Mouse (Mus musculus) layer of hippocampus, postnatal 10 days (tissue): ENCODE measurements around the gene Fhdc1. TPM values are rescaled to one million over a fixed set of nuclear protein-coding genes. Genes with fewer than 3 reads are reported as not detected.

Source experiments
- DNase-seq, 2 experiments: peaks; one replicate each; pipeline ENCODE4 v3.0.0; 2021; ENCODE audit warnings: low spot score in 2 of 2
- total RNA-seq, 2 experiments: library from RNA; stranded (reverse); gene quantifications; 2 replicates each; pipeline ENCODE4 v1.2.3; 2021

Fhdc1 gene
- total RNA-seq, 2 experiments from 2014 or later, result 2.0 to 2.3 TPM

DNA sequence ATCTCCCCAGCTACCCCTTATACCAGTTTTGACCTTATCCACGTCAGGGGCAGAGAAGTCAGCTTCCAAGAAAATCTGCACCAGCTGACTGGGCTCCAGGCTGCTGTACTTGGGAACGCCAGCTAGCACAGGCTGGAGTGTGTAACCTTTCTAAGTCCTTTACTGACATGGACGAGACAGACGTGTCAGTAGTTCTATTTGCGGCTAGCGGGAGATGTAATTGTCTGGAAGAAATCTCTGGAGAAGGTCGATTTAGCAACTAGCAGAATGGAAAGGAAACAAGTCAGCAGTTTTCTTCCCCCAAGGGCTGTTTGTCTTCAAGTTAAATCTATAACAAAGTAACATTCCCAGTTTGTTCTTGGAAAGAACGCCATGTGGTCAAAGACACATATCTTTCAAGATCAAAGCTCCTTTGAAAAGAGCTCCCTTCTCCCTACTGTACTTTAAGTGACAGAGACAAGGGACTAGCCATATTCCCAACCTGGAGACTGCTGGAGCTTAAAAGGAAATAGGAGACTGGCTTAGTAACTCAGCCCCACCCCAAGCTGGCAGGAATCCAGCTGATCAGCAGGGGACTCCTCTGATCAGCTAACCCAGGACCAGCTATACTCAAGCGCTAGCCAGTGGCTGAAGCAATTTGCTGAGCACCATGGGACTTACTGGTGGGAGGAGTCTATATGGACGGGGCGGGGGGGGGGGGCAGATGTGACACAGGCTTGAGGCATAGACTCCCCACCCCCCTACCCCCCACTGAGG is 44.8 kb downstream of the Fhdc1 start:
- no peak for DNase-seq

DNA sequence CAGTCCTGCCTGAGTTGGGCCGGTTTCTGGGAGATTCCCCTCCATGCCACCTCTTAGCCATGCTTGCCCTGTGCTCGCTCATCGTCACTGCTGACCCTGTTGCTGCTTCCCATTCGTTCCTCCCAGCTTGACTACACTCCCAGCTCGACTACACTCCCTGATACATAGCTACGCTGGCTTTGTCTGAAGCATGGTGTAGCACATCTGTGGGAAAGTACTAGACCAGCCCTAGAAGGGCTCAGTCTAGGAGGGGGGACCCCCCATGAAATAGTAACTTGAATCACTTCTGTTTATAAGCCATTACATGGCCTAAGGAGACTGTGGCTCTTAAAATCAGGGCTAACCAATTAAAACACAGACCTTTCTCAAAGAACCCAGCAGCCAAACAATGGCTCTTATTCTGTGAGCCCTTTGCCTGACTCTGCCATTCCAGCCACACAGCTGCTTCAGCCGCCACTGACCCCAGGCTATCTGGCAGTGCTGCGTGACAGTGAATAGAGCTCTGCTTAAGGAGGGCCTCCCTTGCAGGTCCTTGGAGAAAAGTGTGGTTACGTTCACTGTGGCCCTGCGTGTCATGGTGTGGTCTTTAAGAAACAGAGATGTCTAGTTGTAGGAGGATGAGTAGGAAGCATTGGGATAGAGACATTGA is 47.3 kb downstream of the Fhdc1 start:
- DNase-seq, result no peak

DNA sequence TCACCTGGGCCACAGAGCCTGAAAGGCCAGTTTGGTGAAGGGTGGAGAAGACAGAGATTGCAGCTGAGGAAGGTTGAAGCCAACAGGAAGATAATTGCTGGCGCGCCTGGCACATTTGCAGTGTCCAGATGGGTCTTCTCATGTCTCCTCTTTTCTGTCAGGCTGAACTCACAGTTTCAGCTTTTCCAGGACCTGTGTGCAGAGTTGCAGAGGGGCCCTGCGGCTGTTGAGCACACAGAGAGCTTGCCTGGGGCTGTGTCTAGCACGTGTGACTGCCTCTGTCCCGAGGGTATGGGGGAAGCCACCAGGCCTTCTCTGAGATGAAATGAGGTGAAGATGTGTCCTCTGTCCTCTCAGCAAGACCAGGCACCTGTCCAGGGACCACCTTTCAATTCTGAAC is 49.0 kb downstream of the Fhdc1 start:
- no peak for DNase-seq

DNA sequence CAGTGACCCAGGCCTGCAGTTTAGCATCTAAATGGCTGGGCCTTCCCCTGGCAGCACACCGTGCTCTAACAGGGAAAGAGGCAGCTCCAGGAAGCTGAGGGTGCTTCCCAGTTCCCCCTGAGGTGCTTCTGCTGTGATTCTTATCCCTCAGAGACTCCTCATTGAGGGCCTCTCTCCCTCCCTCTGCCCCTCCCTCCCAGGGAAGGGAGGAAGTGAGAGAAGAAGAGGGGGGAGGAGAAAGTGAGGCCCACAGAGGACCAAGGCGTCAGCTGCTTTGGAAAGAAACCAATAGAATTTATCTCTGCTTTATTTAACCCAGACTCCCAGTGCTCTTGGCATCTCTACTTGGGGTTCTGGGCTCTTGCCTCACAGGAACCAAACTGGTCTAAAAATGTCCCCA is 50.1 kb downstream of the Fhdc1 start:
- DNase-seq, result no peak

DNA sequence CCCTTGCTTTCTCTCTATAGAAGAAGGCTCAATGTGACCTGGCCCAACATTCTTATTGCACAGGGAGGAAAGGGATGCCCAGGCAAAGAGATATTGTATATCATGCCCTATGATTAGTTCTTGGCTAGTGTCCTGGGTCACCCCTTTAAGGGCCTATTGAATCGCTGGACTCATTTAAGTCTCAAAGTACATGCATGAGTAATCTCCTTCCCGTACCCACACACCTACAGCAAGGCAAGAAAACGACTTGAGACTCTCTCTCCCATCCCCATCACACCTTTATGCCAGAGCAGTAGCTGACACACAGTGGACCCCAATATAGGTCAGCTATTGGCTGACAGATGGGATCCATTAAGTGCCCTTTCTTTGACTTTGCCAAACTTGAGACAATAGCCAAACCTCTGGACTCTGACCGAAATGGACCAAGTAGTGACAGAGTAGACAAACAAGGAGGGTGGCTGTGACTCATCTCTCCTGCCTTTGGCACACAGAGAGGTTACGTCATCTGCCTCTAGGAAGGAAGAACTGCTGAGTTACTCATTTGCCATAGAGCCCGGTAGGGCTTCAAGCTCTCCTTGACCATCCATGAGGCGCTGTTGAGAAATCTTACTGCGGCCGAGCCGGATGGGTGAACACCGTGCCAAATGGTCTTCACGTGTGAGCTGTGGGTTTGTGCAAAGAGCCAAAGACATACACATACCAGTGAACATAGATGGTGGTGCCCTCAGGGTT is 51.1 kb downstream of the Fhdc1 start:
- DNase-seq, result no peak

DNA sequence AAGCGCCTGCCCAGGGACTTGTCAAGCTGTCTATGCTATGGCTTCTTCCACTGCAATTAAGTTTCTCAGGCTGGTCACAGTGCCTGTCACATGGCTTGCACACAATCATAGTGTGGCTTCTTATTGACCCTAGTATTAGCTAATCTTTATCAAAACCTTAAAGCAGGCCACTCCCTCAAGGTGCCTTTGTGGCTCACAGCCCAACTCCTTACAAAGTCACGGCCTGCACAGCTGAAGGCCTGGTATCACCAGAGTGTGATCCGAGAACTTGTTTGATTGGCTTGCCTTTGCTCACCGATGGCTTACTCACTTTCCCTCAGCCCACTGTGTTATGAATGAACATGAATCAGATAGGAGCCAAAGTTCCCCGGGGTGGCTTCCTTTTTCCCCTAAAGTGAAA is 52.5 kb downstream of the Fhdc1 start:
- DNase-seq, result no peak

DNA sequence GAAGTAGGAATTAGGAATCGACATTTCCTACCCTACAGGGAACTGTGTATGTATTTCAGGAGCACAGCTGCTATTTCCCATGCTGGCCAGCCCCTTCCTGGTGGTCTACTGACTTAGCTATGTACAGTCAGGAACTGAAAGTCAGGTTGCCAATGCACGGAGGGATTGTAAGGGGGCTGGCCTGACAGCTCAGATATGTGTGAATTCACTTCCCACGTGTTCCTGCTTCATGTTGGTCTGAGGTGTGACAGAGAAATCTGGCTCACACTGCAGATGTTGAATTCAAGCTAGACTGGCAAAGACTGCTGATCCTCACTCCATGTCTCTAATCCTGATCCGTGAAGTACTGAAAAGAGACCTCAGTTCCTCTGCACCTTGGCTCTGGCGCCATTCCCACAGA is 57.9 kb downstream of the Fhdc1 start:
- DNase-seq, result no peak

DNA sequence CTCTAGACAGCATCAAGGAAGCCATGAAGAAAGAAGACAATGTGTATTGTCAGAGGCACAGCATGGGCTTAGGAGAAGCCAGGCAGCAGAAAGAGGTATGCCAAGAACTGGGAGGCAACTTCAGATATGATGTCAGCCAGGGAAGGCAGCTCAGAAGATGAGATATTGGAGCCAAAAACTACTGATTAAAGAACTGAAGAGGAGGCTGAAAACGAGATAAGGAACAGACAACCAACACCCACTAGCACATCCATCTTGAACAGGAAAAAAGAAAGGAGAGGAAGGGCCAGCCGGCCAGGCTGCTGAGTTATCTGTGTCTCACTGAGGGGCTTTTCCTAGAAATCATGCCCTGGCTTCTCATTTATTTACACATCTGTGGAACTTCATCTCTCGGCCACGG is 66.4 kb downstream of the Fhdc1 start:
- no peak for DNase-seq

DNA sequence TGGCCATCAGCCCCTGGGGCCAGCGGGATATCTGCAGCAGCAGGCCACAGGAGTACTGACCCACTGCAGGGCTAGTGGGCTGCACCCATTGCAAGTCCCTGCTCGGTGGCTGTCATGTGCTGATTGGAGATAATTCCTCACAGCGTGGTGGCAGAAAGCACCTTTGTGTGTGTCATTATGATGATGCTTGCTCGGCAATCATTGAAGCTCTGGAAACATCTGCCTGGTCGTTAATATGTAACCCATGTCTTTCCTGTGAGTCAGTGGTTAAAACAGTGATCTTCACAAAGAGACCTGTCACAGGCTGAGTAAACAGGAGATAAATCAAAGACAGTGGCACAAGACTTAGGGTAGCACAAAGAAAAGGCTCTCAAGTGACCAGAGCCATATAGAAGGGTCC is 67.3 kb downstream of the Fhdc1 start:
- no peak for DNase-seq

DNA sequence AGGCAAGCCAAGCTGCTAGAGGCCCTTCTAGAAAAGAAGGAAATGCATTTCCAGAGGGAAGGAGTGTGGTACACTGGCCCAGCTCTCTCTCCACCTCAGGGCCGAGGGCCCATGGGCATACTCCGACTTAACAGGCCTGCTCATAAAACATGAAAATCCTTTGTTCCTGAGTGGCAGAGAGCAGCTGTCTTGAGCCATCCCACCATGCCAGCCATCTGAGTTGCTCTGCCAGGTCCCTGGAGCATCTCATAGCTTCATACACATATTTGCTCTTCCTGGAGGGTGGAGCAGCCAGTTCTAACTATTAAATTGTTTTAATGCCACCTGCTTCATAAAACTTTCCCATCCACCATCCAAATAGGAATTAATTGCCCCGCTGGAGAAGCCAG is 70.8 kb downstream of the Fhdc1 start:
- no peak for DNase-seq

DNA sequence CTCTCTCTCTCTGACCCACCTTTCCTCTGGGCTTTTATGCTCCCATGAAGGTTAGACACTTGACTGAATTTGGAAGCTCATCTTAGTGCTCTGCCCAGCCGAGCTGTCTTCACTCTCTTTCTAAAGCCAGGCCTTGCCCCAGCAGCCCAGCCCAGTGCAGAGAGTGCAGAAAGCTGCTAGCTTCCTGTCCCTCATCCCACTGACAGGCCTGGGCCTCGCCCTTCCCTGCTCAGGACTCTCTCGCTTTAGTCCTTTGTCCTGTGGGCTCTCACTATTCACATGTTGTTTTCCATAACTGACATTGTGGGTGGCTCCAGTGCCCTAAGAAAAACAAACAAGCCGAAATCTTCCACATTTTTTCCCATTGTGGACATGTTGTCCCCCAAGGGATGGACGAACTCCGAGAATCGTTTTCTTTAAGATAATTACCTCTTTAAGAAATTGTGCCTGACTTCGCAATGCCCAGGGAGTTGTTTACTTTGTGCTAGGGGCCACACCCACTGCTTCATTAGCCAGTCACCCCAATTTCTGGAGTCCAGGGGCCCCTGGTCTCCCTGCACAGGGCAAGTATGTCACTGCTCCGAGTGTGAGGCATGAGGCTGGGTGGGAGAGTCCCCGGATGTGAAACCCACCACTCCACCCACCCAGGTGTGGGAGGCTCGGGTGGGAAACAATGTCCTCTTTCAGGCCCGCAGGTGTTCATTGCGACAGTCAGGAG is 71.3 kb downstream of the Fhdc1 start:
- DNase-seq, result no peak

DNA sequence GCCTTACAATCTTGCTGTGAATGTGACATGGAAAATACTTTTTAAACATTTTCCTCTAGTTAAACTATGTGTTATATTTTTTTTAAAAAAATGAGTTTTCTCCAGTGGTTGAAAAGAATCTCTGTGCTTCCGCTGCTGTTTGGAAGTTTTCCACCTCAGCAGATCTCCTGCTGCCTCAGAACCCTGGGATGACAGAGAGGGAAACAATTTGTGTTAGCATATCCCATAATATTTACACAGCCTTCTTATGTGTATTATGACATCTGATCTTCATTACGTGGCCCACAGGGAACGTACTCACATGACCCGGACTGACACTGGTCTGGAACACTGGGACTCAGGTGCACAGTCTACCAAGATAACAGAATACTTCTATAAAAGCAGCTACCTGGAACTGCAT is 74.7 kb downstream of the Fhdc1 start:
- no peak for DNase-seq

DNA sequence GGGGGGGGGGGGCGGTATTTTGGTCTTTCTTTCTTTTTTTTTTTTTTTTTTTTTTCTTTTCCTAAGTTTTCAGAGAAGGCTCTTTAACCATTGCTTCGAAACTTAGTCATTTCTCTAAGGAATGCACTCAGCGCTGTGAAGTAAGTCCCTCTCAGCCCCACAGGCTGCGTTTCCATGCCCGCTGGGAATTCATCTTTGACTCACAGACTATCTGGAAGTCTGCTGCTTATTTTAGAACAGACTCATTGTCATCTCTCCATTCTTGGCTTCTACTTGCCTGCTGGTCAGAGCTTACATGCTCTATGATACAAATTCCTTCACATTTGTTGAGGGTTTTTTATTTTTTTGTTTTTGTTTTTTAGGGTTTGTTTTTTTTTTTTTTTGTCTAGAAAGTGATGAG is 76.8 kb downstream of the Fhdc1 start:
- DNase-seq, result no peak

DNA sequence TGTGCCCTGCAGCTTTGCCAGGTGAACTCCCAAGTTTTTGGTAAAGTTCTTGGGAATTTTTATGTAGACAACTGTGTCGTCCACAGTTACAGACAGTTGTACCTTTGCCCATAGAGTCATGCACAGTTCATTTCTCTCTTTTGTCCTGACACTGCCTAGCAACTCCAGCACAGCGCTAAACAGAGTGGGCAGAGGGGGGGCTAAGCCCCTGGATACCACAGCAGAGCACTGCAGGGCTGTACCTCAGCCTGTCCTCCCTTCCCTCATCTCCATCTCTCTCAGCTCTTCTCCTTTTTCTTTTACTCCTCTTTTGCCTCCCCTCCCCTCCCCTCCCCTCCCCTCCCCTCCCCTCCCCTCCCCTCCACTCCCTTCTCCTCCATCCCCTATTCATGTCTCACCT is 77.5 kb downstream of the Fhdc1 start:
- DNase-seq, result no peak

DNA sequence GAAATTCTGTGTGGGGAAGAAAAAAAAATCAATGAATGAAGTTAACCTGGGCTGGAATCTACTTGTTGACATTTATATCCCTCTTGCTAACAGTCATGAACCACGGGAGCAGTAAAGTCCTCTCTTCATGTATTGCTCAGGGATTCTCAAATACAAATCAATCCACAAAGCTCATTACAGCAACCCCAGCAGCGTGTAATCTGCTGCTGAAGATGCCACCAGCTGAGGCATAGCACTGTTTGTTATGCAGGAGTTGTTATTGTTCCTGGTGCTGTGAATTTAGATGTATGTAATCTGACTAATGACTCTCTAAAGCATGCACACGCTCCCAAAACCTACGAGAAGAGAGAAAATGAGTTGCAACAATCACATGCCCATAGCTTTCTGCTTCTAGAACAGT is 82.3 kb downstream of the Fhdc1 start:
- no peak for DNase-seq

DNA sequence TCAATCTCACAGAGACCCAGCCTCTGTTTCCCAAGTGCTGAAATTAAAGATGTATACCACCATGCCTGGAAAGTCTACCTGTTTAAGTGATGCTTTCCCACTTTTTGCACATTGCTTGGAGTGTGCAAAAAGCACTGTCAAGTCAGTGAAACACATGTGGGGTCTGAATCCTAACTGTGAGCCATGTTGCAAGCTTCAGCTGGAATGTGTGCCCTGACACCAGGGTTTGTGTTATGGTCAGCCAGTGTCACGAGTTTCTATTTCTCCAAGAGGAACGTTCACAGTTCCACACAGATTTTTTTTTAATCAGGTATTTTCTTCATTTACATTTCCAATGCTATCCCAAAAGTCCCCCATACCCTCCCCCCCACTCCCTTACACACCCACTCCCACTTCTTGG is 84.0 kb downstream of the Fhdc1 start:
- DNase-seq, result no peak

DNA sequence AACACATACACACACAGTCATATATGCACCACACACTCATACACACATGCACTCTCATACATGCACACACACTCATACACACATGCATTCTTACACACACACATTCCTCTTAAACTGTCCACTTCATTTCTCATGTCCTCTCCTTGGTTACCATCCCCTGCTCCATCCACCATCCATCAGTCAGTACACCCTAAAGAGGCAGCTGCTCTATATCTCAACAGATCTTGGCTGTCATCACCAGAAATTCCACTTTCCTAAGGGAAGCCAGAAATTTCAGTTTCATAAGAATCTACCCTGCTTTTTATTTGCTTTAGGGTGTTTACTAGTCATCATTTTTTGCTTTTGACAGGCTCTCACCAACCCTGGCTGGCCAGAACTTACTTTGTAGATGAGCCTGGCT is 84.4 kb downstream of the Fhdc1 start:
- DNase-seq, result no peak

DNA sequence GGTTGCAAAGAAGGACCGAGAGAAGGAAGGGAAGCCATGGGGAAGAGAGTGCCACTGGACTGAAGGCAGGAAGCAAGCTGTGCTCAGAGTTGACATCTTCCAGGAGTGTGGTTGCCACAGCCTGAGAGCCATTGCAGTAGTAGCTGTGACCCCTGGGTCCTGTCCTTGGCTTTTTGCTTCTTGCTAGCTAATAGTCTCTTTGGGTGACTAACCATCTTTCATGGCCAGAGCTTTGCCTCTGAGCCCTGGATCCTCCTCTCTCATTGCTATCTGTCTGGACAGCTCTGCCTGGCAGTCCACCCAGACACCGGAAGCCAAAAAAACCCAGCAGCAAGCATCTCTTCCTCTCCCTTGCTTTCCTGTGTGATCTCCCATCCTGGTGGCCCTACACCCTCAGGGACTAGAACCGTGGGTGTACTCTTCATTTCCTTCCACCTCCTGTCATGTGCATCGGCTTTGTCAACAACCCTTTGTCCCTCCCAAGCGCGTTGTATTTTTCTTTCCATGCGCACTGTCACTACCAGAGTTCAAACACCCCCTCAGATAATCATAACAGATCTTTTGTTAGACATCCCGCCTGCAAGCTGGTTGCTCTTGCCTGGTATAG is 85.3 kb downstream of the Fhdc1 start:
- DNase-seq, result no peak
